15 mouse cellular contexts compared by ENCODE assay signal in genomic region chr1:153318741-153319140, GRCm38 (mm10).
"Had no signal": no experiment of that assay in that cellular context is flagged by ENCODE, and none has a peak within 500 bp of the region (broad histone marks: within the 10 kb centered on the region; RNA-seq: fewer than 3 reads in every experiment).

No protein-coding gene starts in this region.

- H3K9ac ChIP-seq: limb, embryonic 12.5 days; limb, embryonic 15.5 days; liver, embryonic 13.5 days; lung, embryonic 14.5 days; midbrain, embryonic 12.5 days had no signal

- H3K36me3 ChIP-seq: limb, embryonic 15.5 days; liver, embryonic 13.5 days; midbrain, embryonic 12.5 days had no signal

- ATAC-seq: lung, postnatal 0 days; midbrain, embryonic 16.5 days had no signal

- H3K4me3 ChIP-seq: limb, embryonic 12.5 days; limb, embryonic 15.5 days; liver, embryonic 13.5 days; midbrain, embryonic 12.5 days had no signal

- H3K27me3 ChIP-seq: limb, embryonic 12.5 days; limb, embryonic 15.5 days; liver, embryonic 13.5 days; midbrain, embryonic 12.5 days had no signal

- H3K27ac ChIP-seq: kidney, postnatal 0 days; limb, embryonic 12.5 days; limb, embryonic 15.5 days; liver, embryonic 13.5 days; macrophage; midbrain, embryonic 12.5 days had no signal

- H3K4me2 ChIP-seq: limb, embryonic 12.5 days; limb, embryonic 15.5 days; liver, embryonic 13.5 days; lung, embryonic 14.5 days; midbrain, embryonic 12.5 days had no signal

- DNase-seq: kidney, adult 2 months; kidney, postnatal 4 days; left cerebral cortex, postnatal 4 days; liver, embryonic 13.5 days; lung, embryonic 14.5 days; thymus, adult 2 months; thymus, postnatal 14 days; thymus, postnatal 4 days had no signal

- H3K9me3 ChIP-seq: limb, embryonic 12.5 days; limb, embryonic 15.5 days; liver, embryonic 13.5 days had no signal
